Mouse (Mus musculus) embryonic facial prominence, embryonic 14.5 days (tissue): ENCODE measurements around the gene Vmn1r155. TPM values are rescaled to one million over a fixed set of nuclear protein-coding genes. Genes with fewer than 3 reads are reported as not detected.
"Not testable (repeated sequence)": the region's sequence is repeated elsewhere in the genome, so short reads cannot be mapped to it uniquely, and the experiment has no call there.

Experiments used
- ATAC-seq: fragments of 200-750 bp; cut with Nextera tagmentation; 2 replicates; pipeline ENCODE4 v1.8.0; 2017; ENCODE audit warnings: low read depth, moderate number of reproducible peaks, moderate TSS enrichment
- DNase-seq: peaks from one replicate; pipeline ENCODE4 v3.0.0-alpha.2; 2015; ENCODE audit warnings: low spot score
- H3K27ac ChIP-seq: fragments of 300-500 bp; sonication (generic); replicated peaks from 2 replicates; pipeline ENCODE4 v1.5.1; 2014; ENCODE audit warnings: low read depth, mild to moderate bottlenecking, low read length, moderate library complexity
- H3K27me3 ChIP-seq: fragments of 300-500 bp; sonication (generic); replicated peaks from 2 replicates; pipeline ENCODE4 v1.6.1; 2014; ENCODE audit warnings: low read length; ENCODE audit not compliant: control insufficient read depth, insufficient read depth
- H3K36me3 ChIP-seq: fragments of 300-500 bp; sonication (generic); 2 replicates; pipeline ENCODE4 v1.6.1; 2014; ENCODE audit warnings: low read length, mixed read lengths; ENCODE audit not compliant: control insufficient read depth, insufficient read depth
- H3K4me1 ChIP-seq: fragments of 300-500 bp; sonication (generic); 2 replicates; pipeline ENCODE4 v1.6.1; 2014; ENCODE audit warnings: antibody characterized with exemption, low read length; ENCODE audit not compliant: control insufficient read depth, insufficient read depth
- H3K4me2 ChIP-seq: fragments of 300-500 bp; sonication (generic); 2 replicates; pipeline ENCODE4 v1.6.1; 2014; ENCODE audit warnings: low read depth, mild to moderate bottlenecking, low read length, moderate library complexity, mixed read lengths
- H3K4me3 ChIP-seq: fragments of 300-500 bp; sonication (generic); 2 replicates; pipeline ENCODE4 v1.5.1; 2014; ENCODE audit warnings: low read depth, mild to moderate bottlenecking, low read length
- H3K9ac ChIP-seq: fragments of 300-500 bp; sonication (generic); 2 replicates; pipeline ENCODE4 v1.6.1; 2014; ENCODE audit warnings: low read depth, mild to moderate bottlenecking, low read length, moderate library complexity, mixed read lengths
- H3K9me3 ChIP-seq: fragments of 300-500 bp; sonication (generic); 2 replicates; pipeline ENCODE4 v1.6.1; 2016; ENCODE audit warnings: low read length; ENCODE audit not compliant: control insufficient read depth
- WGBS: fragments of 180-500 bp; shearing (Covaris S2); extraction: QIAGEN DNeasy Blood & Tissue Kit; methylation state at CpG from one replicate; pipeline ENCODE4 v1.1.7; 2014; 5-methylcytosine and 5-hydroxymethylcytosine counted together
- polyA plus RNA-seq: library from polyadenylated mRNA; unstranded; fragments of >200 nt; fragmentation: Nextera tagmentation; extraction: Ambion mirVana; gene quantifications from 2 replicates; pipeline ENCODE4 v1.2.1, GENCODE M21; 2014

The Vmn1r155 gene
- polyA plus RNA-seq: not detected in 2 replicates

GRCm38 (mm10) chr7:22657718-22658117, at the start of gene Vmn1r155:
TSS of gene Vmn1r155 (plus strand) at chr7:22658018.
- not testable (repeated sequence) for H3K4me2 ChIP-seq, H3K4me1 ChIP-seq, H3K27ac ChIP-seq, H3K9me3 ChIP-seq, H3K36me3 ChIP-seq, H3K9ac ChIP-seq, H3K27me3 ChIP-seq, H3K4me3 ChIP-seq, DNase-seq, ATAC-seq
- no CpG with 5 or more reads among the region's 3 CpGs for WGBS

- not testable (repeated sequence) for H3K4me3 ChIP-seq, H3K4me2 ChIP-seq, H3K4me1 ChIP-seq, DNase-seq, ATAC-seq, H3K27ac ChIP-seq, H3K9ac ChIP-seq, H3K9me3 ChIP-seq, H3K36me3 ChIP-seq, H3K27me3 ChIP-seq
- no CpG with 5 or more reads among the region's 2 CpGs for WGBS
Observed at GRCm38 (mm10) chr7:22692217-22692616, 34.4 kb downstream of the Vmn1r155 start, which contains the start of gene Gm8693. TSS of gene Gm8693 (minus strand) at chr7:22692317.

Other genes starting within 250 kb of the Vmn1r155 start
- gene Vmn1r148, start 244.4 kb upstream of the Vmn1r155 start, polyA plus RNA-seq: not detected in 2 replicates
- gene Vmn1r149, start 219.8 kb upstream of the Vmn1r155 start, polyA plus RNA-seq: not detected in 2 replicates
- not detected in 2 replicates for gene Gm10665, start 193.9 kb upstream of the Vmn1r155 start, polyA plus RNA-seq
- gene Vmn1r151, start 158.3 kb upstream of the Vmn1r155 start, polyA plus RNA-seq: not detected in 2 replicates
- not detected in 2 replicates for gene Vmn1r152, start 135.1 kb upstream of the Vmn1r155 start, polyA plus RNA-seq
- gene Gm8677, start 123.1 kb upstream of the Vmn1r155 start, polyA plus RNA-seq: not detected in 2 replicates
- not detected in 2 replicates for gene Gm4201, start 92.7 kb upstream of the Vmn1r155 start, polyA plus RNA-seq
- gene Gm4565, start 69.9 kb upstream of the Vmn1r155 start, polyA plus RNA-seq: not detected in 2 replicates
- gene Gm8693, start 34.3 kb downstream of the Vmn1r155 start, polyA plus RNA-seq: not detected in 2 replicates
- gene Gm4567, start 61.7 kb downstream of the Vmn1r155 start, polyA plus RNA-seq: not detected in 2 replicates
- not detected in 2 replicates for gene Vmn1r157, start 103.7 kb downstream of the Vmn1r155 start, polyA plus RNA-seq
- not detected in 2 replicates for gene Vmn1r158, start 132.8 kb downstream of the Vmn1r155 start, polyA plus RNA-seq
- gene Vmn1r159, start 185.6 kb downstream of the Vmn1r155 start, polyA plus RNA-seq: not detected in 2 replicates
- gene Vmn1r160, start 213.2 kb downstream of the Vmn1r155 start, polyA plus RNA-seq: not detected in 2 replicates